Mouse (Mus musculus): Measurements from ENCODE around the gene Mgrn1. TPM values are rescaled to one million over a fixed set of nuclear protein-coding genes. Genes with fewer than 3 reads are reported as not detected.
A peak's percentile ranks its signal among the peaks of the same experiment; 100 is the strongest.

Mgrn1 gene
- polyA plus RNA-seq, 1 experiment from 2014 or later, result 79.3 TPM

GRCm38 (mm10) chr16:4876033-4876680 is 9.9 kb upstream of the Mgrn1 start:
- 88% methylated on average over 8 of the region's 8 CpGs for WGBS

GRCm38 (mm10) chr16:4877195-4877594 is 8.9 kb upstream of the Mgrn1 start:
- Histone ChIP-seq H3K36me3 (ENCODE audit: control insufficient read depth, insufficient read depth, low read length) (peaks cover 6% of the 10 kb centered on the region), H3K4me1 (ENCODE audit: control insufficient read depth, insufficient read depth, low read length) (peaks cover 14% of the 10 kb centered on the region; the same call in 1 of the 2 replicates), H3K9me3 (ENCODE audit: control insufficient read depth, low read length) (no peaks in the 10 kb centered on the region), H3K9ac (ENCODE audit: low read length) (no peak overlapping the region; the same call in 1 of the 2 replicates), H3K4me2 (ENCODE audit: low read depth, severe bottlenecking) (no peak overlapping the region; the same call in 1 of the 2 replicates), H3K27ac (replicated peaks; ENCODE audit: low read depth, low read length) (no peak overlapping the region), H3K27me3 (ENCODE audit: control insufficient read depth, insufficient read depth, low read length) (no peaks in the 10 kb centered on the region), H3K4me3 (ENCODE audit: low read depth, low read length) (no peak overlapping the region)
- ATAC-seq (ENCODE audit: insufficient number of reproducible peaks, low FRiP score, low TSS enrichment, low read depth) (no peak), DNase-seq (ENCODE audit: low spot score) (no peak)
- WGBS, result 92% methylated on average over 4 of the region's 4 CpGs

More at GRCm38 (mm10) chr16:4876033-4876680, 9.9 kb upstream of the Mgrn1 start:
- ATAC-seq (ENCODE audit: insufficient number of reproducible peaks, low FRiP score, low TSS enrichment, low read depth) (no peak), DNase-seq (ENCODE audit: low spot score) (no peak)
- Histone ChIP-seq H3K36me3 (ENCODE audit: control insufficient read depth, insufficient read depth, low read length) (peaks cover 6% of the 10 kb centered on the region), H3K27ac (replicated peaks; ENCODE audit: low read depth, low read length) (no peak overlapping the region), H3K27me3 (ENCODE audit: control insufficient read depth, insufficient read depth, low read length) (no peaks in the 10 kb centered on the region), H3K4me2 (ENCODE audit: low read depth, severe bottlenecking) (no peak overlapping the region), H3K4me1 (ENCODE audit: control insufficient read depth, insufficient read depth, low read length) (peaks cover 14% of the 10 kb centered on the region; the same call in 1 of the 2 replicates), H3K9me3 (ENCODE audit: control insufficient read depth, low read length) (no peaks in the 10 kb centered on the region), H3K9ac (ENCODE audit: low read length) (no peak overlapping the region), H3K4me3 (ENCODE audit: low read depth, low read length) (no peak overlapping the region)

GRCm38 (mm10) chr16:4877701-4878100 is 8.3 kb upstream of the Mgrn1 start:
- WGBS, result 78% methylated on average over 3 of the region's 3 CpGs
- DNase-seq (ENCODE audit: low spot score), result no peak
- H3K4me3 ChIP-seq (ENCODE audit: low read depth, low read length), result 0 out of 2 replicates have a peak overlapping the region, but pooled peaks have one; percentile 2
- H3K9ac ChIP-seq (ENCODE audit: low read length), result no peak overlapping the region; the same call in 1 of the 2 replicates
- H3K36me3 ChIP-seq (ENCODE audit: control insufficient read depth, insufficient read depth, low read length), result peaks cover 6% of the 10 kb centered on the region
- no peaks in the 10 kb centered on the region for H3K27me3 ChIP-seq (ENCODE audit: control insufficient read depth, insufficient read depth, low read length)
- H3K4me2 ChIP-seq (ENCODE audit: low read depth, severe bottlenecking), result no peak overlapping the region
- H3K4me1 ChIP-seq (ENCODE audit: control insufficient read depth, insufficient read depth, low read length), result peaks cover 14% of the 10 kb centered on the region; the same call in 1 of the 2 replicates
- H3K9me3 ChIP-seq (ENCODE audit: control insufficient read depth, low read length), result no peaks in the 10 kb centered on the region
- ATAC-seq (ENCODE audit: insufficient number of reproducible peaks, low FRiP score, low TSS enrichment, low read depth), result no peak
- no peak overlapping the region for H3K27ac ChIP-seq (replicated peaks; ENCODE audit: low read depth, low read length)

GRCm38 (mm10) chr16:4878192-4878885 is 7.7 kb upstream of the Mgrn1 start:
- Histone ChIP-seq H3K9ac (ENCODE audit: low read length) (peak overlapping the region; percentile 82; the same call in 1 of the 2 replicates), H3K27ac (replicated peaks; ENCODE audit: low read depth, low read length) (no peak overlapping the region; the same call in 1 of the 2 replicates), H3K4me3 (ENCODE audit: low read depth, low read length) (peak overlapping the region; percentile 86), H3K9me3 (ENCODE audit: control insufficient read depth, low read length) (no peaks in the 10 kb centered on the region), H3K4me2 (ENCODE audit: low read depth, severe bottlenecking) (peak overlapping the region; percentile 82), H3K4me1 (ENCODE audit: control insufficient read depth, insufficient read depth, low read length) (peaks cover 14% of the 10 kb centered on the region; the same call in 1 of the 2 replicates), H3K27me3 (ENCODE audit: control insufficient read depth, insufficient read depth, low read length) (no peaks in the 10 kb centered on the region), H3K36me3 (ENCODE audit: control insufficient read depth, insufficient read depth, low read length) (peaks cover 6% of the 10 kb centered on the region)
- no peak for DNase-seq (ENCODE audit: low spot score)
- no peak for ATAC-seq (ENCODE audit: insufficient number of reproducible peaks, low FRiP score, low TSS enrichment, low read depth)
- WGBS, result 40% methylated on average over 5 of the region's 5 CpGs

- ATAC-seq (ENCODE audit: insufficient number of reproducible peaks, low FRiP score, low TSS enrichment, low read depth), result peak; percentile 7; the same call in 1 of the 2 replicates
Measured at GRCm38 (mm10) chr16:4879101-4879707, 6.8 kb upstream of the Mgrn1 start.

GRCm38 (mm10) chr16:4879708-4880124 is 6.3 kb upstream of the Mgrn1 start:
- Histone ChIP-seq H3K27ac (replicated peaks; ENCODE audit: low read depth, low read length) (peak overlapping the region; percentile 96), H3K4me3 (ENCODE audit: low read depth, low read length) (peak overlapping the region; percentile 86), H3K9me3 (ENCODE audit: control insufficient read depth, low read length) (no peaks in the 10 kb centered on the region), H3K27me3 (ENCODE audit: control insufficient read depth, insufficient read depth, low read length) (no peaks in the 10 kb centered on the region), H3K36me3 (ENCODE audit: control insufficient read depth, insufficient read depth, low read length) (peaks cover 6% of the 10 kb centered on the region), H3K4me2 (ENCODE audit: low read depth, severe bottlenecking) (peak overlapping the region; percentile 82), H3K9ac (ENCODE audit: low read length) (peak overlapping the region; percentile 82), H3K4me1 (ENCODE audit: control insufficient read depth, insufficient read depth, low read length) (peaks cover 14% of the 10 kb centered on the region; the same call in 1 of the 2 replicates)
- ATAC-seq (ENCODE audit: insufficient number of reproducible peaks, low FRiP score, low TSS enrichment, low read depth) (peak; percentile 60), DNase-seq (ENCODE audit: low spot score) (peak; percentile 90)
- WGBS, result under 1% methylated on average over 40 of the region's 40 CpGs

More at GRCm38 (mm10) chr16:4879101-4879707, 6.8 kb upstream of the Mgrn1 start:
- Histone ChIP-seq H3K27me3 (ENCODE audit: control insufficient read depth, insufficient read depth, low read length) (no peaks in the 10 kb centered on the region), H3K9ac (ENCODE audit: low read length) (peak overlapping the region; percentile 82), H3K27ac (replicated peaks; ENCODE audit: low read depth, low read length) (peak overlapping the region; percentile 96), H3K4me1 (ENCODE audit: control insufficient read depth, insufficient read depth, low read length) (peaks cover 14% of the 10 kb centered on the region; the same call in 1 of the 2 replicates), H3K9me3 (ENCODE audit: control insufficient read depth, low read length) (no peaks in the 10 kb centered on the region), H3K36me3 (ENCODE audit: control insufficient read depth, insufficient read depth, low read length) (peaks cover 6% of the 10 kb centered on the region), H3K4me2 (ENCODE audit: low read depth, severe bottlenecking) (peak overlapping the region; percentile 82), H3K4me3 (ENCODE audit: low read depth, low read length) (peak overlapping the region; percentile 86)
- under 1% methylated on average over 54 of the region's 54 CpGs for WGBS
- peak; percentile 60 for DNase-seq (ENCODE audit: low spot score)

GRCm38 (mm10) chr16:4880136-4880825 is 5.8 kb upstream of the Mgrn1 start, which contains the start of gene Ubald1:
Gene Ubald1 (minus strand): TSS chr16:4880315.
- Histone ChIP-seq H3K4me1 (ENCODE audit: control insufficient read depth, insufficient read depth, low read length) (peaks cover 16% of the 10 kb centered on the region), H3K9ac (ENCODE audit: low read length) (peak within 1 kb of the TSS; percentile 90), H3K36me3 (ENCODE audit: control insufficient read depth, insufficient read depth, low read length) (peaks cover 6% of the 10 kb centered on the region), H3K4me3 (ENCODE audit: low read depth, low read length) (peak within 1 kb of the TSS; percentile 86), H3K27ac (replicated peaks; ENCODE audit: low read depth, low read length) (peak within 1 kb of the TSS; percentile 96), H3K4me2 (ENCODE audit: low read depth, severe bottlenecking) (peak within 1 kb of the TSS; percentile 82), H3K27me3 (ENCODE audit: control insufficient read depth, insufficient read depth, low read length) (no peaks in the 10 kb centered on the region), H3K9me3 (ENCODE audit: control insufficient read depth, low read length) (no peaks in the 10 kb centered on the region)
- ATAC-seq (ENCODE audit: insufficient number of reproducible peaks, low FRiP score, low TSS enrichment, low read depth), result peak; percentile 90
- DNase-seq (ENCODE audit: low spot score), result peak; percentile 99
- WGBS, result under 1% methylated on average over 48 of the region's 48 CpGs

Data from limb, embryonic 11.5 days (tissue).